Mouse (Mus musculus) olfactory bulb, adult 2 months (tissue): ENCODE results near the gene Sema4a.

Source experiments
- CTCF ChIP-seq: fragments of 200-500 bp; IDR thresholded peaks from 2 replicates; pipeline ENCODE4 v1.5.1; 2012; ENCODE audit warnings: low read depth, mild to moderate bottlenecking, low read length, moderate library complexity; ENCODE audit not compliant: insufficient read depth
- POLR2A ChIP-seq: fragments of 200-500 bp; IDR thresholded peaks from 2 replicates; pipeline ENCODE4 v1.6.1; 2012; ENCODE audit warnings: mild to moderate bottlenecking, low read depth, low read length, moderate library complexity; ENCODE audit not compliant: insufficient read depth

DNA sequence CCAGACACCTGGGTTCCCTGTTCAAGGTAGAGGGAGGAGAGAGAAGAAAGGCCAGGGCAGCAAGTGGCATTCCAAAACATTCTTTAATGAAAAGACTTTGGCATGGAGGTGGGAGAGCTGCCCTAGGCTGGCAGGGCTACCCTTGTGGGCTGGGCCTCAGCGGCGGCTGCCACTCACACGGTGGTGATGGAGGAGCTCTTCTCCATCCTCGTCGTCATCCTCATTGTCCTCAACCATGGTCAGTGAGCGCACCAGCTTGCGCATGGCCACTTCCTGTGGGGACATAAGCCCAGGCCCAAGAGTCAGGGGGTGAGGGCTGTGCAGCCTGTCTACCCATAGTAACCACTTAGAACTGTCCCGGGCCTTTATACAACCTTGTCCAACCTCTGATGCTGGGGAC lies 22.2 kb upstream of the Sema4a start:
- TF ChIP-seq CTCF (no peak), POLR2A (no peak)
